Mouse (Mus musculus) adrenal gland, adult 8-10 months (tissue): ENCODE measurements around the gene Muc3a. TPM values are rescaled to one million over a fixed set of nuclear protein-coding genes. Genes with fewer than 3 reads are reported as not detected.

ENCODE experiments used
- DNase-seq: peaks from one replicate; pipeline ENCODE4 v3.0.0; 2022
- total RNA-seq, 4 experiments: library from RNA; stranded (reverse); gene quantifications; 2 replicates each; pipeline ENCODE4 v1.2.4; 2022

Gene Muc3a
- 1 to 10 TPM in 1 of 4 experiments, under 1 TPM in 2, not detected in 1; 0.14 to 1.0 (median 0.75) TPM for total RNA-seq

GRCm38 (mm10) chr5:137212289-137212688, at the start of gene Muc3a:
TSS of gene Muc3a (minus strand) at chr5:137212389.
- DNase-seq: no peak

GRCm38 (mm10) chr5:137211114-137211829, 917 bp downstream of the Muc3a start:
- DNase-seq: no peak

DNA sequence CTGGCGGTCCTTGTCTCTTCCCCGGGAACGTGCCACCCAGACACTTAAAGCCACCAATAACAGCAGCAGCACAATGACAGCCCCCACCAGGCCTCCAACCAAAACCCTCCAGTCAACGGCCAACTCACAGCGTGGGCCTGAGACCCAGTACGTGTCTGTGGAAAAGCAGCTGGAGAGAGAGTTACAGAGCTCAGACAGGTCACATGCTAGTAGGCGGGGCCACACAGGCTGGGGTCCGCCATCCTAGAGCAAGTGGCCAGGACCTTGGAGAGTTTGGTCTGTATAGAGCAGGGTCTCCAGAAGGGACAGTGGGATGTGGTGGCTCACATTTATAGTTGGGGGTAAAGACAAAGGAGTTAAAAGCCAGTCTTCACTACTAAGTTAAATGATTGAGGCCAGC, 1.5 kb downstream of the Muc3a start:
- DNase-seq: no peak

DNA sequence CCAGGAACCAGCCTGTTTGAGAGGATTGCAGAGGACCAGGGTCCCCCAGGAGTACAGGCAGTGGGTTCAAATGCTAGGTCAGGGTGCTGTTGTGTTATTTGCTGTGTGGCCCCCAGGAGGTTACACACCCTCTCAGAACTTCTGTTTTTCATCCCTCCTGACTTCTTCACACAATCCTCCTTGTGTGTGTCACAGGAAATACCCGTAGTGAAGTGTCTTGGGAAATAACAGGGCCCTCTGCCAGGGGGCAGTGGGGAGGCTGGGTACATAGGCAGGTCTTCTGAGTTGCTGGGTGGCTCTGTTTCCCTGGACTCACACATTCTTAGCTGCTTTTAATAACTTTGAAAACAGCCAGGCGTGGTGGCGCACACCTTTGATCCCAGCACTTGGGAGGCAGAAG, 6.9 kb downstream of the Muc3a start:
- DNase-seq: no peak

GRCm38 (mm10) chr5:137194488-137195120, 17.6 kb downstream of the Muc3a start:
- no peak for DNase-seq

DNA sequence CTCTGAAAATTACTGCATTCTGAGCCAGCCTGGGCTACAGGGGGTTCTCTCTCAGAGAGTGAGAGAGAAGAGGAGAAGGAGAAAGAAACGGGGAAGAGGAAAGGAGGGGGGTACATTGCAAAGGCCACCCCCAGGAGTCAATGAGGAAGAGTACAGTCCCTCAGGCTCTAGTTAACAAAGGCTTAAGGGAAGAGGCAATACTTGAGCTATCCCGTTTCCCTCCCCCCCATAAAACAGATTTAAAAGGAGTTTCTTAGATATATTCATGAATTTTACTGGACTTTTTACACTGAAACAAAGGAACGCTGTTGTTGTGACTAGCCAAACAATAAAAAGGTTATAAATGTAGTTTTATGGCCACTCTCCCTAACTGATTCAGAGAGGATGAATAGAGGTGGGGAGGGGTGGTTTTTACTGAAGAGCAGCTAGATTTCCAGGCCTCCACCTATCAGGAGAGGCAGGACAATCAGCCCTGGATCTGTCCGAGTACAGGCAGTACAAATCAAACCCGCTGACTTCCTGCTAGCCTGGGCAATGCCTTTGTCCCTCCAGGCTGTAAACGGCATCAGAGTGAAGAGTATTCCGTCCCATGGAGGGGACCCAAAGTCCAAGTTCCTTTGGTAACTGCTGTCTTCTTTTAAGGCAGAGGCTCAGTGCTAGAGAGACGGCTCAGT, 18.8 kb downstream of the Muc3a start:
- no peak for DNase-seq

DNA sequence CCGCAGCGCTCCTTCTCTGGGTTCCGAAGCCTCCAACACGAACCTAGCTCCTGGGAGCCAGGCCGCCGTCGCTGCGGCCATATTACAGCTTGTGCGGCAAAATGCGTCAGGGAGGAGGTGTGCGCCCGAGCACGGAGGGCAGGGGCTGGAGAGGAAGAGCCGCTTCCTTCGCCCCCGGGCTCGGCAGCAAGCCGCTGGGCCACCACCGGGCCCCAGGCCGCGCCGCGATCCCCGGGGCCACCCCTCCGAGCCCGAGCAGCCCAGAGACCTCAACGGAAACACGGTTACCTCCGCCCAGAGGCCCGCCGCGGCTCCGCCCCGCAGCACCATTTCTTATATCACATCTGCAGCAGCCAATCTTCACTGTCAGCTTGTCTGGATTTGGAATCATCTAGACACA, 22.9 kb downstream of the Muc3a start:
- DNase-seq: no peak

- DNase-seq: no peak
Observed at GRCm38 (mm10) chr5:137185362-137185761, 26.8 kb downstream of the Muc3a start.

DNA sequence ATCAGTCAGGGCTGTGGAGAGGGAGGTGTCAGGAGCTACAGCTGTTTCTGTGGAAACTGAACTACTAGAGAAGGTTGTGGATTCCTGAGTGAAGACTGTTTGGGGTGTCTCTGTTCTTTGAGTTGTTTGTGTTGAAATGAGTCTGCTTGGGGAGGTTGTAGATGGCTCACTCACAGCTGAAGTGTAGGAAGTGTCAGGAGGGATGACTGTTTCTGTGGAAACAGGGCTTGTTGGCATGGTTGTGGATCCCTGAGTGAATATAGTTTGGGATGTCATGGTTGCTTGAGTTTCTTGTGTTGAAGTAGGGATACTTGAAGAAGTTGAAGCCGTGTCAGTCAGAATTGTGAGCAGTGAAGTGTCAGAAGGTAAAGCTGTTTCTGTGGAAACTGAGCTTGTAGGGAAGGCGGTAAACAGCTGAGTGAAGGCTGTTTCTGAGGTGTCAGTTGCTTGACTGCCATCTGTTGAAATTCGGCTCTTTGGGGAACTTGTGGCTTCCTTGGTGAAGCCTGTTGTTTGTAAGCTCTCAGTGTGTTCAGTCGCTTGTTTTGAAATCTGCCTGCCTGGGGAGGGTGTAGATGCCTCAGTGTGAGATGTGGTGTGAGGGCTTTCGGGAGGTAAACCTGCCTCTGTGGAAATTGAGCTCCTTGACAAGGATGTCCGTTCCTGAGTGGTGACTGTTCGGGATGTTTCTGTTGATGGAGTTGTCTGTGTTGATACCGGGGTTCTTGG, 32.4 kb downstream of the Muc3a start:
- DNase-seq: no peak

DNA sequence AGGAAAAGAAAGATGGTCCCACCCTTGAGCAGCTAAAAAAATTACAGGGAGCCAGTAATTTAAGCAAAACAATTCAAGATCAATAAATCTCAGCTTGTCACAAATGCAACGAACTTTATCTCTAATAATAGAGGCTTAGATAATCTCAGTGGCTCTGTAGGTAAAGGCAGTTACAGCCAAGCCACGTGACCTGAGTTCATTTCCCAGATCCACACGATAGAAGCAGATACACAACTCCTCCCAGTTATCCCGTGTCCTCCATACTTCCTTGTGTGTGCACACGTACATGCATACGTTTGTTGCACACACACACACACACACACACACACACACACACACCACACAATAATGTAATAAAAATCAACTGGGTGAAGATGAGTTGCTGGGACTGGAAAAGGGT, 38.2 kb downstream of the Muc3a start:
- DNase-seq: no peak

DNA sequence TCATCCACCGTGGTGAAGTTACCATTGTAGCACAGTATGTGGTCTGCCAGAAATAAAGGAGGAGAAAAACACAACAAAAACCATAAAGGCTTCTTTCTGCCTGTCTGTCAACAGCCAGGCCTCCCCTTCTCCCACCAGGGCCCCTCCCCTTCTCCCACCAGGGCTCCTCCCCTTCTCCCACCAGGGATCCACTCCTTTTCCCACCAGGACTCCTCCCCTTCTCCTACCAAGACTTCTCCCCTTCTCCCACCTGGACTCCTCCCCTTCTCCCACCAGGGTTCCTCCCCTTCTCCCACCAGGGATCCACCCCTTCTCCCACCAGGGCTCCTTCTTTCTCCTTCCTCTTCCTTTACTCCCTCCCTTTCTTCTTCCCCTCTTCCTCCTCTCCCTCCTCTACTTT, 39.6 kb downstream of the Muc3a start:
- no peak for DNase-seq

GRCm38 (mm10) chr5:137171478-137171877, 40.7 kb downstream of the Muc3a start:
- no peak for DNase-seq

- DNase-seq: no peak
Observed at GRCm38 (mm10) chr5:137170836-137171380, 41.3 kb downstream of the Muc3a start.

GRCm38 (mm10) chr5:137167539-137167938, 44.6 kb downstream of the Muc3a start:
- DNase-seq: no peak

- DNase-seq: no peak
Observed at GRCm38 (mm10) chr5:137166012-137166411, 46.2 kb downstream of the Muc3a start.

GRCm38 (mm10) chr5:137161853-137162252, 50.3 kb downstream of the Muc3a start:
- DNase-seq: no peak

DNA sequence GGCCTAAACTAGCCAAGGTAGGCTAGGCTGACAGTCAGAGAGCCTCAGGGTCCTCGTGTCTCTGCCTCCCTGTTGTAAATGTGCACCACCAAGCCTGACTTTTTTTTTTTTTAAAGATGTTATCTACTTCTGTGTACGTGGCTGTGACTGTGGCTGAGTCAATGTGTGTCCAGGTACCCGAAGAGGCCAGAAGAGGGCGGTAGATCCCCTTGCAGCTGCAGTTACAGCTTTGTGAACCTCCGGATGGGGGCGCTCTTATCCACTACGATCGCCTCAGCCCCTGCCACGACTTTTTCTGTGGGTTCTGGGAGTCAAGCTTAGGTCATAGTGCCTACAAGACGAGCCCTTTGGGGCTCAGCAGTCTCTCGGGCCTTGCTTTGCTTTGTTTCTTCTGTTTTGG, 52.7 kb downstream of the Muc3a start:
- no peak for DNase-seq

Other genes starting within 250 kb of the Muc3a start
- gene Cldn15, start 245.8 kb downstream of the Muc3a start, total RNA-seq: 10 to 100 TPM in 3 of 4 experiments, 1 to 10 TPM in 1; 9.5 to 13.7 (median 12.1) TPM
- 10 to 100 TPM; 68.6 to 74.5 (median 72.1) TPM for gene Plod3, start 225.4 kb downstream of the Muc3a start, total RNA-seq
- gene Znhit1, start 224.4 kb downstream of the Muc3a start, total RNA-seq: 10 to 100 TPM; 77.8 to 96.8 (median 83.5) TPM
- gene Vgf, start 186.0 kb downstream of the Muc3a start, total RNA-seq: 10 to 100 TPM in 2 of 4 experiments, 1 to 10 TPM in 2; 4.4 to 20.9 (median 9.9) TPM
- gene Ap1s1, start 166.3 kb downstream of the Muc3a start, total RNA-seq: 100 to 1,000 TPM; 104 to 120 (median 106) TPM
- gene Serpine1, start 140.1 kb downstream of the Muc3a start, total RNA-seq: 1 to 10 TPM; 2.7 to 9.5 (median 6.5) TPM
- gene Trim56, start 96.2 kb downstream of the Muc3a start, total RNA-seq: 10 to 100 TPM; 44.0 to 57.1 (median 54.0) TPM
- gene Muc3, start 63.1 kb downstream of the Muc3a start, total RNA-seq: not detected
- 10 to 100 TPM; 11.5 to 22.5 (median 16.8) TPM for gene Ache, start 75.1 kb upstream of the Muc3a start, total RNA-seq
- gene Ufsp1, start 82.2 kb upstream of the Muc3a start, total RNA-seq: 10 to 100 TPM; 13.0 to 16.4 (median 15.8) TPM
- gene Srrt, start 95.3 kb upstream of the Muc3a start, total RNA-seq: 100 to 1,000 TPM; 145 to 244 (median 187) TPM
- gene Trip6, start 102.0 kb upstream of the Muc3a start, total RNA-seq: 10 to 100 TPM; 35.7 to 54.9 (median 48.5) TPM
- gene Slc12a9, start 121.2 kb upstream of the Muc3a start, total RNA-seq: 10 to 100 TPM; 10.2 to 22.1 (median 16.6) TPM
- 10 to 100 TPM; 51.4 to 70.3 (median 61.1) TPM for gene Ephb4, start 137.7 kb upstream of the Muc3a start, total RNA-seq